Mouse (Mus musculus) Patski (cell line): ENCODE measurements around the gene Fam122c. TPM values are rescaled to one million over a fixed set of nuclear protein-coding genes. Genes with fewer than 3 reads are reported as not detected.
A peak's percentile ranks its signal among the peaks of the same experiment; 100 is the strongest.
"Not testable (repeated sequence)": the region's sequence is repeated elsewhere in the genome, so short reads cannot be mapped to it uniquely, and the experiment has no call there.

Experiments
- ATAC-seq: fragments of 100-300 bp; one replicate; pipeline ENCODE4 v1.8.0; 2021
- CTCF ChIA-PET: fragments of 350-600 bp; sonication (Branson Sonifier 250); formaldehyde crosslinking; loops from one replicate; lab custom pipeline; 2022; ENCODE audit warnings: inconsistent platforms; lab: Charles Lee
- POLR2A ChIA-PET: fragments of 350-600 bp; sonication (Branson Sonifier 250); formaldehyde crosslinking; loops from one replicate; lab custom pipeline; 2022; ENCODE audit warnings: antibody characterized with exemption, inconsistent platforms; lab: Charles Lee
- DNase-seq: peaks from one replicate; pipeline ENCODE4 v3.0.0-alpha.2; 2011; ENCODE audit warnings: low read depth, low spot score
- H3K27me3 ChIP-seq: fragments of 371-371 bp; one replicate; pipeline ENCODE4 v1.5.1; 2021
- CTCF ChIP-seq: fragments of 100-300 bp; IDR thresholded peaks from one replicate; pipeline ENCODE4 v1.5.1; 2021
- in situ Hi-C: fragments of 300-500 bp; cut with MboI; formaldehyde crosslinking; loops from 3 replicates; pipeline ENCODE4 v1.11.1; 2018; ENCODE audit warnings: low pct_unique_long_range_greater_than_20kb, mixed read lengths
- polyA plus RNA-seq: library from polyadenylated mRNA; unstranded; gene quantifications from one replicate; pipeline ENCODE4 v1.2.3, GENCODE M21; 2021

The Fam122c gene
- polyA plus RNA-seq, 1 experiment from 2014 or later, result not detected

DNA sequence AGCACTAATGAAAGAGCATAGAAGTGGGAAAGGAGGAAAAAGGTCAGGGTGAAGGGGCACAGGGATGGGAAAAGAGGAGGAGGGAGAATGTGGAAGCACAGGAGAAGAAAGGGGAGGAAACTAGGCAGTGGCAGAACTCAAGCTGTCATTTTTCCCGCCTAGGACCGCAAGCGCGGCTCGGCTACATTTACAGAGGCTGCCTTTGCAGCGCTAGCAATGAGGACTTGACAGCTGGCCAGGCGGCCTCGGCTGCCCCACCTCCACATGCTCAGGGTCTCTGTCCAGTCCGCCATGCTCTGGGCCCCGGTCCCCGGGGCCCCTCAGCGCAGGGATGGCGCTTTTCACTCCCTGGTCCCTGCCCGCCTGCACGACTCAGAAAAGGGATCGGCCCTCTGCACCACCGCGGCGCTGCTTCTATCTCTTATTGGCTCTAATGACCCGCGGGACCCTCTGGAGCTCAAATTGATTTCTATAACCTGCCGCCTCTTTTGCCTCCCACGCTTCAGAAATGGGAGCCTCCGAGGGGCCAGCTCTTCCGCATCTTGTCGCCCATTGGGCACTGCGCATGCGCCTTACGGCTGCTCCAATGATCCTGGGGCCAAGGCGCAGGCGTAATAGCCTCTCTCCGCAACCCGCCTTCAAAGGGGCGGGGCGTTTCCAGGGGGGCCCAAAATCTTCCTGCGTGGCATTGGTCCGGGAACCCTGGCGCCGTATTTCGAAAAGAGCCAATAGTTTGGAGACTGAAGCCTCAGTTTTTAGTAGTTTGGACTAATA lies 3.7 kb upstream of the Fam122c start, which contains the start of gene Fam122b:
Fam122b (minus strand) TSS at position 517 of the 774 bp plus-strand sequence.
- DNase-seq (peak; percentile 42), ATAC-seq (peak; percentile 70)
- TF ChIP-seq CTCF, result no peak
- ChIA-PET POLR2A (interaction anchor here (0.6 kb wide), 1 partner anchor 287 kb away, joined by 5 read pairs; no protein-coding TSS in a partner anchor), CTCF (interaction anchor here (1.6 kb wide), 1 partner anchor 14 kb away, joined by 5 read pairs; no protein-coding TSS in a partner anchor)
- H3K27me3 ChIP-seq, result peaks cover 35% of the 10 kb centered on the region
- in situ Hi-C loops, result no loop called here

DNA sequence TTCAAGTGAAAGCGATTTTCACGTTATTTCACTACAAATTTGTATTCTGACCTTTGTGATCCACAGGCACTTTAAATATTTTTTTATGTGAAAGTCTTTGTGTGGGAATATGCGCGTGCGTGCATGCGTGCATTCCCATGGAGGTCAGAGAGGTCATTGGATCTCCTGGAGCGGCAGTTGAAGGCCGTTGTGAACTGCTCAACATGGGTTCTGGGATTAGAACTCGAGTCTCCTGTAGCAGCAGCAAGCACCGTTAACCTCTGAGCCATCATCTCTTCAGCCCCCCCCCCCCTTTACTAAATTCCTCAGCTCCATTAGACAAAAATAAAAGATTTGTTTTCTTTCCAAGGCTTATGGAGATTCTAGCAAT lies 3.2 kb upstream of the Fam122c start:
- in situ Hi-C loops, result no loop called here
- DNase-seq, result no peak
- ChIA-PET POLR2A (no interaction called here), CTCF (no interaction called here)
- ATAC-seq, result no peak
- TF ChIP-seq CTCF, result no peak
- H3K27me3 ChIP-seq, result peaks cover 40% of the 10 kb centered on the region

DNA sequence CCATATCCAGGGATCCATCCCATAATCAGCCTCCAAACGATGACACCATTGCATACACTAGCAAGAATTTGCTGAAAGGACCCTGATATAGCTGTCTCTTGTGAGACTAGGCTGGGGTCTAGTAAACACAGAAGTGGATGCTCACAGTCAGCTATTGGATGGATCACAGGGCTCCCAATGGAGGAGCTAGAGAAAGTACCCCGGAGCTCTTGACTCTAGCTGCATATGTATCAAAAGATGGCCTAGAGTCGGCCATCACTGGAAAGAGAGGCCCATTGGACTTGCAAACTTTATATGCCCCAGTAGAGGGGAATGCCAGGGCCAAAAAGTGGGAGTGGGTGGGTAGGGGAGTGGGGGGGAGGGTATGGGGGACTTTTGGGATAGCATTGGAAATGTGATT lies 1.6 kb upstream of the Fam122c start:
- in situ Hi-C loops, CTCF ChIA-PET, ATAC-seq, POLR2A ChIA-PET, DNase-seq: not testable (repeated sequence)
- H3K27me3 ChIP-seq, result peaks cover 46% of the 10 kb centered on the region

DNA sequence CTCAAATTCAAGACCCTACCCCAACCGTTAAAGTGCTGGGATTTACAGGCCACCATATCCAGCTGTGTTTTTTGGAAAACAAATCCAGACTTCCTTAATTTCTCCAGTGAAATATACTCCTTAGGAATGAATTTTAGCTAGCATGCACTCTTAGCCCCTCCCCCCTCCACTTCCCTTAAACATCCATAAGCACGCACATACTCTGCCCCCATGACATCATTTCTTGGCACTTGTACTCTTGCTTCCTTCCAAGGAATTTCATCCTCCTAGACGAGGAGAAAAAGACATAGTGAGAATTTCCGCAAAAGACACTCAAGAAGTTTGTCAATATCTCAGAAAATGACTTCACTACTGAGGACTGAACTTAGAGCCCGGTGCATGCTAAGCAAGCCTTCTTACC lies 14.7 kb downstream of the Fam122c start:
- TF ChIP-seq CTCF, result no peak
- in situ Hi-C loops, result loop anchor here (5.0 kb wide), 1 partner anchor 49 kb away; no protein-coding TSS in a partner anchor
- DNase-seq (no peak), ATAC-seq (no peak)
- peaks cover 52% of the 10 kb centered on the region for H3K27me3 ChIP-seq
- ChIA-PET CTCF (interaction anchor here (1.1 kb wide), 1 partner anchor 13 kb away, joined by 3 read pairs; no protein-coding TSS in a partner anchor), POLR2A (no interaction called here)

DNA sequence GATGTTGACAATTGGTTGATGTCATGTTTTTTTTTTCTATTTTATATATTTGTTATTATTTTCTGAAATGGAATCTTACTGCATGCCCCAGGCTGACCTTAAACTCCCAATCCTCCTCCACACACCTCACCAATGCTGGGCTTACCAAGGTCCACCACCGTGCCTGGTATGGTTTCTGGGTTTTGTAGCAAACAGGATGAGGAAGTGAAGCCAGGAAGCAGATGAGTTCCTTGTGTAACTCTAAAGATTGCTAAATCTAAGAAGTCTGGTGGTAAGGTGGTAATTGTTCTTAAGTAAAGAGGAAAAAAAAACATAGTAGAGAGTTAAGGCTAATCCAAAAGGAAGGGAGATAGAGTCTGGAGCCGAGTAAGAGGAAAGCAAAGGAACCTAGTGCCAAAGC lies 47.3 kb downstream of the Fam122c start:
- DNase-seq (no peak), ATAC-seq (no peak)
- no peak for TF ChIP-seq CTCF
- H3K27me3 ChIP-seq, result peaks cover 54% of the 10 kb centered on the region
- CTCF ChIA-PET, result no interaction called here
- in situ Hi-C loops, result no loop called here
- POLR2A ChIA-PET, result no interaction called here

DNA sequence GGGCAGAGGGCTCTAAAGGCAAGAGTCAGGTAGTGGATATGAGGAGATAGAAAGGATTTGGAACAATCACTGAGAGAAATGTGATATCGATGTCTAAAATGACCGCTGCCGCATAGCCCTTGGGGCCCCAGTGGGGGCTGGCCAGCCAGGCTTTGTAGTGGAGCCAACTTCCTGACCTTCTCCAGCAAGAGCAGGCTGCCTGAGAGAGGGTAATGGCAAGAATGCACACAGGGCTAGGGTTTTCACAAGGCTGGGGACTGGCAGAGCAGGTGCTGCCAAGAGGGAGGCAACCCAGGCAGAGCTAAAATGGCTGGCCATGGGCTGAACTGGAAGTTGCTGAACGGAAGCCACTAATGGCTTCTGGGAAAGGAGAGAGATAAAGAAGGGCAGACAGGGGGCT lies 47.9 kb downstream of the Fam122c start:
- no peak for ATAC-seq
- in situ Hi-C loops, result no loop called here
- ChIA-PET CTCF (no interaction called here), POLR2A (no interaction called here)
- H3K27me3 ChIP-seq, result peaks cover 59% of the 10 kb centered on the region
- TF ChIP-seq CTCF, result no peak
- DNase-seq, result no peak

DNA sequence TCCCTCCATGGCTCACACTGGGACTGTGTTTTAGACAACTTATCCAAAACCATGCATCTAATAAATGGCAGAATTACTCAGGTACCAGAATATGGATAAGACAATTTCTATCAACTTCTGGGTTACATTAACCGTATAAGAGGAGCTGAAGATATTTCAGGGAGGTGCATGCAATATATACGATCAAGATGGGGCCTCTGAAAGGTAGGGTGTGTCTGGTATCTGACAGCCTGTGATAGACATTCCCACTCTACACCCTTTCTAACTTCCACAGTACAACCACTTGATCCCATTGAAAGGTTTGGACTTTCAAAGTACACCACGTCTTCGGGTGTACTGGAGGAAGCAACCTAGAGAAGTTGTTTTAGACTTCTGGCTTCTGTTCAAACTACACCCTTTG lies 57.2 kb downstream of the Fam122c start:
- ChIA-PET POLR2A (no interaction called here), CTCF (no interaction called here)
- ATAC-seq (no peak), DNase-seq (no peak)
- in situ Hi-C loops, result no loop called here
- peaks cover 55% of the 10 kb centered on the region for H3K27me3 ChIP-seq
- TF ChIP-seq CTCF, result no peak

DNA sequence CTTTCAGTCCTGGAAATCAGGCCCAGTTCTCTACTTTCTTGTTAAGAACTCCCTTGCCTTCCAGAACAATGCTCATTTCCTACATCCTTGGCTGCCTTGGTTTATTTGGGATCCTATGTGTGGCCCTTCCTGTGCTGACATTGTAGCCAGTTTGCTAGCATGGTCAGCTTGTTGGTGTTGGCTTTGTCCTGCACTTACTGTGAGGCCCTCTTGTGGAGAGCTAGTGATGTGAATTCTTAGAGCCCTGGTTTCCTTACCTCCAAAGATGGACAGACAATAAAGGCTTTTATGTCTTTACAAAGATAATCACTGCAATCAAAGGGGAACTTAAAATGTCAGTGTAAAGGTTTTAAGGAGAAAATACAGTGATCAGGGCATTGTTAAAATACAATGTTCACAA lies 64.1 kb downstream of the Fam122c start:
- H3K27me3 ChIP-seq, result peaks cover 25% of the 10 kb centered on the region
- ChIA-PET POLR2A (no interaction called here), CTCF (no interaction called here)
- in situ Hi-C loops, result loop anchor here (5.0 kb wide), 1 partner anchor 50 kb away; no protein-coding TSS in a partner anchor
- DNase-seq (no peak), ATAC-seq (no peak)
- peak; percentile 42 for TF ChIP-seq CTCF

DNA sequence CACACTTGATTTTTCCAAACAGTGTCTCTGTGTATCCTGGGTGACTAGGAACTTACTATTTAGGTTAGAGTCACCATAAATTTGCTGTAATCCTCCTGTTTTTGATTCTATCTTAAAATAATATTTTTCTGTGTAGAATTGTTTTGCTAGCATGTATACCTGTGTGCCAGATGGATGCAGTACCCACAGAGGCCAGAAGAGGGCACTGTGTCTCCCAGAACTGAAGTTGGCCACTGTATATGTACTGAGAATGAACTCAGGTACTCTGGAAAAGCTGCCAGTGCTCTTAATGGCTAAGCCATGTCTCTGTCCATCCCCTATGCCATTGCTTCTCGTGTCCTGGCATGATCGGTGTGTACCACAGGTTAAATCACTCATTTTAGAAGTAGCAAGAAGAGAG lies 68.3 kb downstream of the Fam122c start:
- DNase-seq (no peak), ATAC-seq (no peak)
- CTCF ChIA-PET, result interaction anchor here (1.2 kb wide), 1 partner anchor 11 kb away, joined by 5 read pairs; no protein-coding TSS in a partner anchor

DNA sequence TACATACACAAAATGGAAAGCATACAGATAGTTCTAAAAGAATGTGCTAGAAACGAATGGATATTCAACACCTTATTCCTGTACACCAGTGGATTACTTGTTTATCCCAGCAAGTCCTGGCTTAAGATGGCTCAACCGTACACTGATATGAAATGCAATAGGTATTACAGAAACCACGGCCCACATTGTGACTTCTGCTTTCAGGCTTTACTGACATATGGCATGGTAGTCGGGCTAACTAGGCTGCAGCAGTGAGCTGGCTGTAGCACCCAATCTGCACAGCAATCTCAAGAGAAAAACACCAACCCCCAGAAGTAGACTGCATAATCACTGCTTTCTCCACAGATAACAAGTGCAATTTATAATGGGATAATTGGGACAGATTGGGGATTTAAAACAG lies 75.2 kb downstream of the Fam122c start:
- TF ChIP-seq CTCF, result no peak
- ATAC-seq, result no peak

More for the DNA sequence above, 68.3 kb downstream of the Fam122c start:
- in situ Hi-C loops, result no loop called here
- POLR2A ChIA-PET, result no interaction called here
- H3K27me3 ChIP-seq, result peaks cover 4% of the 10 kb centered on the region
- peak; percentile 84 for TF ChIP-seq CTCF

DNA sequence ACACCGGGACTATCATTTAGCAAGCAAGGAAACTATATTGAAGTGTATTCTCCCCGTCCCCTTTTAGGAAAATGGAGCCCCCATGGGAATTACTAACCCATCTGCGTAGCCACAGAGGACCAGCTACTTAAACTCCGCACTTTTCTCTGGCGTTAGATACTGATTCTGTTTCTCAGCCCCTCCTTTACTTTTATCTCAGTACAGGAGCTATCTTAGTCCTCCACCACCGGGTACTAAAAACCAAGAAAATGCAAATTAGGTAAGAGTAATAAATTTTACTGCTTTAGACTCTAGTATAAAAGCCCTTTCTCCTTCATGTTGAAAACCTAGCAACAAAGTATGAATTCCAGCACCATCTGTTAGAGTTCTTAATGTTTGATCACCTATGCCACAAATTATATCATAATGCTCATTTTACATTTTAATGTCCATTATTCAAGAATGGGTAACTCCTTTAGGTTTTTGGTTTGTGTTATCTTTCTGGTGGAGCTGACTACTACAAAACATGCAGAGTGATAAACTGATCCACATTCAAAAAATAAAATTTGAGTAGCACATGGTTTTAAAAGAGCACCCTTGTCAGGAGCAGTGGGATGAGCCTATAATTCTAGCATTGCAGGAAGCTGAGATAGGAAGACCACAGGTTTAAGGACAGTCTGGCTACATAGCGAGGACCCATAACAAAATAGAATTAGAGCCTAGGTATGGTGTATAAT lies 91.6 kb downstream of the Fam122c start:
- TF ChIP-seq CTCF, result no peak
- no peak for ATAC-seq
- in situ Hi-C loops, result no loop called here
- CTCF ChIA-PET, result no interaction called here
- POLR2A ChIA-PET, result no interaction called here
- no peak for DNase-seq
- H3K27me3 ChIP-seq, result peaks cover 39% of the 10 kb centered on the region

More for the DNA sequence above, 75.2 kb downstream of the Fam122c start:
- H3K27me3 ChIP-seq, result peaks cover 9% of the 10 kb centered on the region
- CTCF ChIA-PET, result no interaction called here
- no peak for DNase-seq
- in situ Hi-C loops, result no loop called here
- POLR2A ChIA-PET, result no interaction called here
